Comparison of ENCODE assay signal across 16 mouse cellular contexts in genomic region chr6:137145611-137146010, GRCm38 (mm10). TPM values are rescaled to one million over a fixed set of nuclear protein-coding genes. Genes with fewer than 3 reads are reported as not detected.
DNase-seq lines count a peak whose midpoint lies in the region; ATAC-seq and TF ChIP-seq lines count a peak whose summit lies in the region.
"Had no signal": no experiment of that assay in that cellular context is flagged by ENCODE, and none has a peak within 500 bp of the region (broad histone marks: within the 10 kb centered on the region; RNA-seq: fewer than 3 reads in every experiment).

No protein-coding gene starts in this region.

- no peak overlapping the region for H3K4me3 ChIP-seq in lung, postnatal 0 days (ENCODE audit: low read depth, low read length)
- no peak overlapping the region for H3K4me3 ChIP-seq in liver, embryonic 13.5 days (replicated peaks)
- H3K4me3 ChIP-seq: hindbrain, embryonic 12.5 days; megakaryocyte, embryonic 14.5 days had no signal

- H3K9me3 ChIP-seq in lung, postnatal 0 days (ENCODE audit: low read length), result no peaks in the 10 kb centered on the region
- H3K9me3 ChIP-seq in liver, embryonic 13.5 days (replicated peaks), result no peaks in the 10 kb centered on the region
- H3K9me3 ChIP-seq: hindbrain, embryonic 12.5 days had no signal

- H3K9ac ChIP-seq in lung, postnatal 0 days (replicated peaks; ENCODE audit: low read depth), result no peak overlapping the region
- no peak overlapping the region for H3K9ac ChIP-seq in liver, embryonic 13.5 days
- H3K9ac ChIP-seq: hindbrain, embryonic 12.5 days had no signal

- no peak for TF ChIP-seq CTCF in lung, postnatal 0 days (IDR thresholded peaks at IDR 0.05)

- ATAC-seq in lung, postnatal 0 days, result peak; percentile 46
- peak; percentile 59; the same call in 1 of the 2 replicates for ATAC-seq in liver, embryonic 13.5 days (ENCODE audit: low read depth)
- ATAC-seq in frontal cortex, adult (ENCODE audit: low TSS enrichment), result no peak
- ATAC-seq: activated CD4-positive, CD25-positive, alpha-beta regulatory T cell, adult 4 months had no signal

- peak; percentile 70 for TF ChIP-seq EP300 in lung, postnatal 0 days (IDR thresholded peaks at IDR 0.05)

- no peaks in the 10 kb centered on the region for H3K27me3 ChIP-seq in lung, postnatal 0 days (replicated peaks; ENCODE audit: insufficient read depth, low read length)
- H3K27me3 ChIP-seq in liver, embryonic 13.5 days, result no peaks in the 10 kb centered on the region
- H3K27me3 ChIP-seq: hindbrain, embryonic 12.5 days; megakaryocyte, embryonic 14.5 days had no signal

- intact Hi-C loops in heart, postnatal 14 days (cut with DNase I), result no loop called here

- DNase-seq in heart, adult 11 months, result peak; percentile 95
- DNase-seq in heart, postnatal 14 days, result no peak
- DNase-seq in lung, postnatal 0 days (ENCODE audit: low spot score), result peak; percentile 59
- DNase-seq in lung, postnatal 4 days, result no peak
- DNase-seq in liver, embryonic 13.5 days, result no peak
- no peak for DNase-seq in right cerebral cortex, postnatal 25 days
- no peak for DNase-seq in ovary, adult 18-20 months (ENCODE audit: low spot score)
- DNase-seq: cerebellum, adult 9-11 months; gastrocnemius, postnatal 36 days; right cerebral cortex, postnatal 4 days had no signal

- peaks cover 4% of the 10 kb centered on the region; the same call in 1 of the 2 replicates for H3K4me1 ChIP-seq in lung, postnatal 0 days (ENCODE audit: insufficient read depth, low read depth, low read length)
- H3K4me1 ChIP-seq in liver, embryonic 13.5 days (replicated peaks), result 0 out of 2 replicates have a peak, but pooled peaks cover 3% of the 10 kb centered on the region
- H3K4me1 ChIP-seq: megakaryocyte, embryonic 14.5 days had no signal

- WGBS in lung, postnatal 0 days, result 48% methylated on average over 11 of the region's 11 CpGs
- WGBS in liver, embryonic 13.5 days (ENCODE audit: insufficient replicate concordance), result 65% methylated on average over 11 of the region's 11 CpGs

- no peaks in the 10 kb centered on the region for H3K36me3 ChIP-seq in lung, postnatal 0 days (ENCODE audit: insufficient read depth, low read length)
- no peaks in the 10 kb centered on the region for H3K36me3 ChIP-seq in liver, embryonic 13.5 days
- H3K36me3 ChIP-seq: hindbrain, embryonic 12.5 days had no signal

- 0 out of 2 replicates have a peak overlapping the region, but pooled peaks have one; percentile 65 for H3K27ac ChIP-seq in lung, postnatal 0 days (ENCODE audit: low read length)
- peak overlapping the region; percentile 29; the same call in 1 of the 2 replicates for H3K27ac ChIP-seq in liver, embryonic 13.5 days
- H3K27ac ChIP-seq: hindbrain, embryonic 12.5 days had no signal

- no peak overlapping the region for H3K4me2 ChIP-seq in lung, postnatal 0 days (replicated peaks; ENCODE audit: low read depth, low read length)
- H3K4me2 ChIP-seq in liver, embryonic 13.5 days, result no peak overlapping the region
- H3K4me2 ChIP-seq: hindbrain, embryonic 12.5 days had no signal

RNA-seq across cellular contexts. Expression of gene Rerg, which starts 24.7 kb away (rescaled TPM):
- 1 to 10 TPM; 7.4 to 7.5 TPM for total RNA-seq in heart, postnatal 14 days (2021)
- polyA plus RNA-seq in lung, postnatal 0 days (2015; fragmentation: Nextera tagmentation; extraction: Ambion mirVana), result 33.4 and 42.9 TPM in 2 replicates
- 2.5 and 3.3 TPM in 2 replicates for polyA plus RNA-seq in liver, embryonic 13.5 days (2015; fragmentation: Nextera tagmentation; extraction: Ambion mirVana)
- total RNA-seq: MEL; monocyte, adult 5-6 weeks had no signal
- polyA plus RNA-seq: activated CD4-positive, CD25-positive, alpha-beta regulatory T cell, adult 4 months had no signal

Comparison
In these comparisons a context has a peak if more than half of its experiments do, and no peak if none do; other contexts are left out.
1. DNase-seq: peak in heart, adult 11 months (single experiment) and lung, postnatal 0 days (single experiment); none in heart, postnatal 14 days (0 of 2), lung, postnatal 4 days (0 of 2), liver, embryonic 13.5 days (single experiment), right cerebral cortex, postnatal 25 days (single experiment) and ovary, adult 18-20 months (single experiment).